Mouse (Mus musculus): Measurements from ENCODE around the gene 4930435E12Rik. TPM values are rescaled to one million over a fixed set of nuclear protein-coding genes. Genes with fewer than 3 reads are reported as not detected.
"Not testable (repeated sequence)": the region's sequence is repeated elsewhere in the genome, so short reads cannot be mapped to it uniquely, and the experiment has no call there.

Gene 4930435E12Rik
- not detected for total RNA-seq (2021)
- long read RNA-seq, experiment 1: 0 reads
- long read RNA-seq, experiment 2: 0 reads

GRCm38 (mm10) chr16:38828649-38829048 is at the start of gene 4930435E12Rik:
Gene 4930435E12Rik (minus strand): TSS chr16:38828749.
- DNase-seq (ENCODE audit: low spot score in 2 of 2): no peak

DNA sequence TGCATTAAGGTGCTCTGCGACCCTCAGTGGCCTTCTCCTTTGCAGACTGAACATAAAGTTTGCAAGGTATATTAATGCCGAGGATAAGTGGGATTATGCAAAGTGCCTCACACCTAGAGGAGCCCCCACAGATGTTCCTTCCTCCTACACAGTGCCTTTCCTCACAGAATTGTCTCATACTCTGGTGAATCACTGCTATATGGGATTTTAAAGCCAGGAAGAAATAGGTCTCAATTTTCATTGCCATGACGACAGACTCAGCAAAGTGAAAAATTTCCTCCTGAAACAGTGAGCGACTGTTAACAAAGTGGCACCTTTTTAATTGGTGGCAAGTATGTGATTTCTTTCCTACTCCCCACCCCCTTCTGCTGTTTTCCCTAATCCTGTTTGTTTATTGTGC is 45.9 kb upstream of the 4930435E12Rik start:
- DNase-seq (ENCODE audit: low spot score in 2 of 2): peak in 1 of 2 experiments; percentile 9

DNA sequence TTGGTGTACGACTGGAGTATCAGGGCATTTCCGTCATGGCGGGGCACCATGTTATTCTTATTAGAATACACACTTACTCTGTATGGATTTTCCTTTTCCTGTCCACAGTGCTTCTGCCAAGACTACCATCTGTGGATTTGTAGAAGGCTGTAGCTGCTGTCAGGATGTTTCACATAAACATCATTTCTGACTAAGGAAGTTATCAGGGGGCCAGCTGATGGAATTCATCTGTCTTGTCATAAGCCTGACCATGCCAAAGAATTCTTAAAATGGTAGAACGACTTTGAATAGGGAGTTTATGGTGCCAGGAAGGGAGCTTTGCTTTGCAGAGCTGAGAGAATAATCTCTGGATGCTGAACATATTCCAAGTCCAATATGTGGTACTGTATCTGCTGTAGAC is 44.7 kb upstream of the 4930435E12Rik start:
- no peak for DNase-seq (ENCODE audit: low spot score in 2 of 2)

DNA sequence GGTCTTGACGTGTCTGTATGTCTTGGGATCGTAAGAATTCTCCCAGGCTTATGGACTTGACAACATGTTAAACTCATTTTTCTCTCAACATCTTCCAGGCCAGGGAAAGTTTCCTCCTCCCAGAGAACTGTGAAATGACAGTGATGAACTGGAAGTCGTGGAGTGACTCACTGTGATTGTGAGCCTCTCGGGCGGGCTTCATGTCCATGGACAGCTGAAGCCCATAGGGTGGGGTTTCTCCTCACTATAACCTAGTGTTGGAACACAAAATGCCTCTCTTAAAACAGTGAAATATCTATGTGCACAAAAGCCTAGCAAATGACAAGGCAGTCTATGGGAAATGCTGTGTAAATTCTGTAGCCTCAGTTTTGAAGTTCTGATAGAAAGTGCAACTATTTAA is 35.8 kb upstream of the 4930435E12Rik start:
- DNase-seq (ENCODE audit: low spot score in 2 of 2): no peak

- no peak for DNase-seq (ENCODE audit: low spot score in 2 of 2)
Observed at GRCm38 (mm10) chr16:38860548-38860947, 32.0 kb upstream of the 4930435E12Rik start.

DNA sequence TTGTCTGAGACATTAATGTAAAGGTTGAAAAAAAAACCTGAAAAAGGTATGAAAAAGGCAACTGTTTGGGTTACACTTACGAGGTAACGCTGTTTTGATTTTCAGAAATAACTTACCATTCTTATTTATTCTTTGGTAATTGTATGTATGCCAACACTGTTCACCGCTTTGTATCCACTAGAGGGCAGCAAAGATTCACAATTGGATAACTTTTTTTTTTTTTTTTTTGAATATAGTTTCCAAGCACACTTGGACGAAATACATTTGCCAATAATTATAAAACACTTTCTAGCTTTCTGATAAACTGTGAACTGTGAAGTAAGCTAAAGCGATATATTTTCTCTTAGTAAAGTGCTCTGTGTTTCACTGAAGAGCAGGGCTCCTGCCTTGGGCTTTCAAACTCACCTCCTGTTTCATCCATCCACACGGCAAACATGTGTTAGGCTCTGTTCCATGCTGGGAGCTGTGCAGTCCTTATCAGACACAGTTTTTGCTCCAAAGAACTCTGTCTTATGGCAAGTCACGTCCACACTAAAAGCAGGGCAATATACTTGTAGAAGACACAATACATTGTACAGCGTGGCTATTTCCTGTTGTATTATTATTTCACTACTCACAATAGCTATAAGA is 29.7 kb upstream of the 4930435E12Rik start:
- peak in 1 of 2 experiments; percentile 34 for DNase-seq (ENCODE audit: low spot score in 2 of 2)

- DNase-seq (ENCODE audit: low spot score in 2 of 2): peak; percentile 69 to 78
Observed at GRCm38 (mm10) chr16:38812521-38812920, 16.0 kb downstream of the 4930435E12Rik start.

GRCm38 (mm10) chr16:38810196-38810595 is 18.4 kb downstream of the 4930435E12Rik start:
- DNase-seq (ENCODE audit: low spot score in 2 of 2): no peak

- DNase-seq (ENCODE audit: low spot score in 2 of 2): not testable (repeated sequence)
Observed at GRCm38 (mm10) chr16:38807796-38808195, 20.8 kb downstream of the 4930435E12Rik start.

DNA sequence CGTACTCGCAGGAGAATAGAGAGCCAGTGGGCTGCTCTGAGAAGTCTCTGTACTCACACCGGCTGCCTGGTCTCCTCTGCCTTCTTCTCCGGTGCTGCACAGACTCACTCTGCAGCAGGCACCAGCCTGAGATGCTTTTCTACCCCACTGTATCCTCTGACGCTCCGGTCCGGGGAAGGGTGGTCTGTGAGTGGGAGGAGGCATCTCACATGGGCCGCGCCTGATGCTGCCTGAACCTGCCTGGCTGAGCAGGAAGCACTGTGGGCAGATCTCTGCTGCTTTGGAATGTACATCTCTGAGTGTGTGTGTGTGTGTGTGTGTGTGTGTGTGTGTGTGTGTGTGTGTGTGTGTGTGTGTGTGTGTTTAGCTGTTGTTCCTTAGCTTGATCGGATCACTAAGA is 28.5 kb downstream of the 4930435E12Rik start, which contains the start of gene Upk1b:
Gene Upk1b, minus strand, starts transcription at position 238 of the 400 bp plus-strand sequence.
- DNase-seq (ENCODE audit: low spot score in 2 of 2): no peak

DNA sequence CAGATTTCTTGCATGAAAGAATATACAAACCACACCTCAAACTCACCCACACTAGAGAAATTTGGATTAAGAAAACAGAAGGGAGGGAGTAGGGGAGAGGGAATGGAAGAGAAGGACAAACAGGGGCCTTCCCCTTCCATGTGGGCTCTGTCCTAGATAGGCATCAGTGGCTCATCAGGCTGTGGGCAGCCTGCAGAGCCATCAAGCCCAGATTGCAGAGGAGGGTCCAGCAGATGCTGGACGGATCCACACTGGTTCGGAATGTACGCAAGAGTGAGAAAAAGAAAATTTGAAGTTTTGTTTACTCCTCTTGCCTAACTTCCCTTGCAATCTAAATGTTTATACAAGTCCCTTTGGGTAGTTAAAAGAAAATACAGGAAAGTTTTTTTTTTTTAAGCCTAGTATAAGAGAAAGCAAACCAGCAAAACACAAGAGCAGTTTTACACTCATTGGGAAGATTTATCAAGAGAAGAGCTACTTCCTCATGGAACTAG is 29.5 kb downstream of the 4930435E12Rik start:
- no peak for DNase-seq (ENCODE audit: low spot score in 2 of 2)

DNA sequence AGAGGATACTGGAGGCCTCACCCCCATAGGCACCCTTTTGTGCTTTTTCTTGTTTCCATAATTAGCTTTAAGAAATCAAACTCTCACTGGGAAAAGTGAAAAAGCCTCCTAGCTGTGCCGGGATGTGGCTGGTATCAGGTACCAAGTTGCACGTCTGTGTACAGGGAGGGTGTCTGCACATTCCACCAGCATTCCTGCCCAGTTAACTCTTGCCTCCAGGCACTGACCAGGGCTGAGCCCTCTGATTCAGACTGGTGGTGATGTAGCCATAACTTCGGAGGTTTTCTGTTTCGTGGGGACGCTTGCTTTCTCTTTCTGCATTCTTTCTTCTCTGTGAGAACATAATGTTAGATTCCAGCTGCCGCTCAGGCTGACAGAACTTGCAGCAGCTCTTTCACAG is 35.4 kb downstream of the 4930435E12Rik start:
- no peak for DNase-seq (ENCODE audit: low spot score in 2 of 2)

GRCm38 (mm10) chr16:38789966-38790365 is 38.6 kb downstream of the 4930435E12Rik start:
- no peak for DNase-seq (ENCODE audit: low spot score in 2 of 2)

DNA sequence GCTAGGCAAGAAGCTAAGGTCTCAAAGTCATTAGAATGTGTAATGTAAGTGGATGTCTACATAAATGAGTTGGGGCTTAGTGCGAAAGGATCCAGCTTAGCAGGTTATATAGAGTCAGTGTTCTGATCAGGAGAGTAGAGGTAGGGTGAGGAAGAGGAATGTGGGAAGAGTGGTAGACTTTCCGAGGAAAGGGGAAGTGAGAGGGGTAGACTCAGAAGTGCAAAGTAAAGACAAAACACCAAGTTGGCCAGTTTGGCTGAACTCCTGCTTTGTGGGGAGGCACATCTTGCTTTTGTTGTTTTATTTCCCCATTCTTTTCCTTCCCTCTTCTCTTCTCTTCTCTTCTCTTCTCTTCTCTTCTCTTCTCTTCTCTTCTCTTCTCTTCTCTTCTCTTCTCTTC is 39.5 kb downstream of the 4930435E12Rik start:
- DNase-seq (ENCODE audit: low spot score in 2 of 2): no peak

- DNase-seq (ENCODE audit: low spot score in 2 of 2): no peak
Observed at GRCm38 (mm10) chr16:38785301-38785700, 43.2 kb downstream of the 4930435E12Rik start.

DNA sequence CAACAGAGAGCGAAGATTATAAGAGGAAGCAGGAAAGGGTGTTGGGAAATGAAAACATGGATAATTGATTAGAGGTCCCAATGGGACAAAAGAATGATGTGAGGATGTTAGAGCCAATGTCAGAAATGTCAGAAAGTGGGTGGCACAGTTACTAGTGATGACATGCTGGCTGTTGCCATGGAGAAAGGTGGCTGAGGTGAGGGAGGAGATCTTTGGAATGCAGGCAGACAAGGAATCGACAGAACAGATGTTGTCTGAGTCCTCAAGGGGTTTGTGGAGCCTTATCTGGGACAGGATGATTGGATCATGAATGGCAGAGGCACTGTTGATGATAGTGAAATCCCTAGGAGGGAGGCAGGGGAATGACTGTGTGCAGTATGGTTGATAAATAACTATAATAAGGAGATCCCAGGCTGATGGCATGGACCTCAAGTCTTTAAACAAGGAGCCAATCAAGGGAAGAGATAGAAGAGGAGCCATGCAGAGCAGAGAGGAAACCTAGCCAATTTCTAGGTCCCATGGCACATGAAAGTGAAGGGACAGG is 46.0 kb downstream of the 4930435E12Rik start:
- DNase-seq (ENCODE audit: low spot score in 2 of 2): no peak

DNA sequence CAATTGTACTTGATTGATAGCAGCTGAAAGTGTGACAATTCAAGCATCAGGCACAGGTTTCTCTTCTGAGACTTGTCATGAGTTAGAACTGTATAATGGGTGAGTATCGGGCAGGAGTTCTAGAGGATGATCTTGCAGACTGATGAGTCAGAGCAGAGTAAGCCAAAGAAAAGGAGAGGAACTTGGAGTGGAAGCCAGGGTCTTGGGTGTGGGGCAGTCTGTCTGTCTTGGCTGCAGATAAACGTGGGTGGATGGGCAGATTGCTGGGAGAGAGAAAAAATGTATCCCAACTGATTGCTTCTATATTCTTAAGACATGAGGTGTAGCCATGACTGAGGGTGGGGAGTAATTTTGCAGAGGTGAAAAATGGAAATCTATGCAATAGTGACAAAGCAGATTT is 46.6 kb downstream of the 4930435E12Rik start:
- no peak for DNase-seq (ENCODE audit: low spot score in 2 of 2)

GRCm38 (mm10) chr16:38780960-38781572 is 47.5 kb downstream of the 4930435E12Rik start:
- no peak for DNase-seq (ENCODE audit: low spot score in 2 of 2)

DNA sequence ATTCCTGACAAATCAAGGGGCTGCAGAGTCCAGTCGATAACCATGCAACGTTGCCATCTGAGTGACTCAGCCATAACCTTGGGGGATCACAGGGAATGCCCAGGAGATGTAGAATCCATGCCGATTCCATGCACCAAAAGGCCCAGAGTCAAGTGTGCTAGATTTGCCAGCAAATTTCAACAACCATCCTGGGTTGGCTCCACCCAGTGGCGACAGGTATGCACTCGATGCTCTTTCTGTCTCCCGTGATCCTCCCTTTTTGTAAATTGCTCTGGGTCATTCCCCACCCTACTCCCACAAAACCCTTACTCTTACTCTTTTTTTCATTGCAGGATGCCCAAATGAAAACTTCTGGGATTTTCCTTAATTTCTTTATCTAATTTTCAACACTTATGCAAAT is 52.2 kb downstream of the 4930435E12Rik start:
- DNase-seq (ENCODE audit: low spot score in 2 of 2): no peak

- no peak for DNase-seq (ENCODE audit: low spot score in 2 of 2)
Observed at GRCm38 (mm10) chr16:38774964-38775746, 53.4 kb downstream of the 4930435E12Rik start.

- DNase-seq (ENCODE audit: low spot score in 2 of 2): no peak
Observed at GRCm38 (mm10) chr16:38772906-38773496, 55.5 kb downstream of the 4930435E12Rik start.
